Comparison of ENCODE assay signal across 8 mouse cellular contexts in the genomic region with DNA sequence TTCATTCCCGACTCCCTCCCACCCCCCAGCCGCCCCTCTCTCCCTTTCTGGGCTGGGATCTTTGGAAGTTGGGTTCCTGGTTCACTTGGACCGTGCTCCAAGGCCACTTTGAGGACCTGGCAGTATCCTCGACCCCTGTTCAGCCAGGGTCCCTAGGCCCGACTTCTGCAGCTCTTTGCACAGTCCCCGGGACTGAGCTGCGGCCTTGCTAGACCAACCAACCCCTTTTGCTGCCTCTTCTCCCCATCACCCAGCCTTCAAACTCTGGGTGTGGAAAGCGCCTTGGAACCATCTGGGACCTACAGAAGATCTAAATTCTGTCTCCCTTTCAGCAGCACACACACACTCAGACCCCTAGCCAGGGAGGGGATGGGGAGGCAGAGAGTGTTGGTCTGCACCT. TPM values are rescaled to one million over a fixed set of nuclear protein-coding genes. Genes with fewer than 3 reads are reported as not detected.
A peak's percentile ranks its signal among the peaks of the same experiment; 100 is the strongest.
DNase-seq lines count a peak whose midpoint lies in the region; ATAC-seq lines count a peak whose summit lies in the region.

No protein-coding gene starts in this region.

- DNase-seq in lung, postnatal 10 days = no peak
- no peak for DNase-seq in embryo, embryonic 9.5 days (ENCODE audit: extremely low spot score)
- DNase-seq in gastrocnemius, postnatal 36 days = no peak
- no peak for DNase-seq in adrenal gland, postnatal 10 days

- no peaks in the 10 kb centered on the region for H3K27me3 ChIP-seq in lung, embryonic 16.5 days (ENCODE audit: control insufficient read depth, insufficient read depth, low read depth, low read length)
- H3K27me3 ChIP-seq in embryonic facial prominence, embryonic 13.5 days = no peaks in the 10 kb centered on the region
- no peaks in the 10 kb centered on the region for H3K27me3 ChIP-seq in intestine, embryonic 15.5 days (replicated peaks)
- H3K27me3 ChIP-seq in neural tube, embryonic 13.5 days = no peaks in the 10 kb centered on the region

- intact Hi-C loops in gastrocnemius, postnatal 36 days (cut with DNase I) = no loop called here

- peak overlapping the region; percentile 58 for H3K27ac ChIP-seq in lung, embryonic 16.5 days (ENCODE audit: low read length)
- peak overlapping the region; percentile 72 for H3K27ac ChIP-seq in embryonic facial prominence, embryonic 13.5 days
- peak overlapping the region; percentile 72 for H3K27ac ChIP-seq in intestine, embryonic 15.5 days
- H3K27ac ChIP-seq in neural tube, embryonic 13.5 days (replicated peaks) = peak overlapping the region; percentile 77

- H3K4me1 ChIP-seq in lung, embryonic 16.5 days (replicated peaks; ENCODE audit: control insufficient read depth, insufficient read depth, low read length) = peaks cover 16% of the 10 kb centered on the region
- H3K4me1 ChIP-seq in embryonic facial prominence, embryonic 13.5 days = peaks cover 24% of the 10 kb centered on the region
- H3K4me1 ChIP-seq in intestine, embryonic 15.5 days (replicated peaks) = peaks cover 18% of the 10 kb centered on the region
- H3K4me1 ChIP-seq in neural tube, embryonic 13.5 days (replicated peaks) = peaks cover 23% of the 10 kb centered on the region

- peak; percentile 33 for ATAC-seq in lung, embryonic 16.5 days (ENCODE audit: low read depth)
- no peak for ATAC-seq in embryonic facial prominence, embryonic 13.5 days (ENCODE audit: insufficient number of reproducible peaks, insufficient read depth, low FRiP score, low TSS enrichment, low read depth)
- peak; percentile 55; the same call in 1 of the 2 replicates for ATAC-seq in intestine, embryonic 15.5 days
- ATAC-seq in neural tube, embryonic 13.5 days (ENCODE audit: low read depth) = peak; percentile 5

- H3K9me3 ChIP-seq in lung, embryonic 16.5 days (ENCODE audit: control insufficient read depth, low read length) = no peaks in the 10 kb centered on the region
- no peaks in the 10 kb centered on the region for H3K9me3 ChIP-seq in embryonic facial prominence, embryonic 13.5 days
- no peaks in the 10 kb centered on the region for H3K9me3 ChIP-seq in intestine, embryonic 15.5 days
- H3K9me3 ChIP-seq in neural tube, embryonic 13.5 days = no peaks in the 10 kb centered on the region

- H3K9ac ChIP-seq in lung, embryonic 16.5 days (ENCODE audit: low read length) = peak overlapping the region; percentile 95
- peak overlapping the region; percentile 89 for H3K9ac ChIP-seq in embryonic facial prominence, embryonic 13.5 days
- H3K9ac ChIP-seq in intestine, embryonic 15.5 days = peak overlapping the region; percentile 91
- H3K9ac ChIP-seq in neural tube, embryonic 13.5 days = peak overlapping the region; percentile 94

- under 1% methylated on average over 7 of the region's 8 CpGs for WGBS in lung, embryonic 16.5 days
- WGBS in embryonic facial prominence, embryonic 13.5 days = 6% methylated on average over 6 of the region's 8 CpGs
- WGBS in intestine, embryonic 15.5 days = under 1% methylated on average over 7 of the region's 8 CpGs
- WGBS in neural tube, embryonic 13.5 days = 7% methylated on average over 8 of the region's 8 CpGs

- H3K36me3 ChIP-seq in lung, embryonic 16.5 days (ENCODE audit: control insufficient read depth, insufficient read depth, low read length) = peaks cover 17% of the 10 kb centered on the region
- H3K36me3 ChIP-seq in embryonic facial prominence, embryonic 13.5 days = peaks cover 43% of the 10 kb centered on the region
- peaks cover 9% of the 10 kb centered on the region for H3K36me3 ChIP-seq in intestine, embryonic 15.5 days
- H3K36me3 ChIP-seq in neural tube, embryonic 13.5 days = peaks cover 37% of the 10 kb centered on the region

- peak overlapping the region; percentile 80 for H3K4me2 ChIP-seq in lung, embryonic 16.5 days (ENCODE audit: low read depth, low read length)
- peak overlapping the region; percentile 89 for H3K4me2 ChIP-seq in embryonic facial prominence, embryonic 13.5 days
- H3K4me2 ChIP-seq in intestine, embryonic 15.5 days (replicated peaks) = peak overlapping the region; percentile 82
- peak overlapping the region; percentile 94 for H3K4me2 ChIP-seq in neural tube, embryonic 13.5 days

- H3K4me3 ChIP-seq in lung, embryonic 16.5 days (ENCODE audit: low read length) = peak overlapping the region; percentile 84
- peak overlapping the region; percentile 87 for H3K4me3 ChIP-seq in embryonic facial prominence, embryonic 13.5 days
- peak overlapping the region; percentile 91 for H3K4me3 ChIP-seq in intestine, embryonic 15.5 days (replicated peaks)
- H3K4me3 ChIP-seq in neural tube, embryonic 13.5 days = peak overlapping the region; percentile 91

RNA-seq across cellular contexts. Expression of a gene that starts 0.4 kb away (rescaled TPM):
- polyA plus RNA-seq in lung, embryonic 16.5 days (2015; fragmentation: Nextera tagmentation; extraction: Ambion mirVana) = 174 and 184 TPM in 2 replicates
- polyA plus RNA-seq in embryonic facial prominence, embryonic 13.5 days (2015; fragmentation: Nextera tagmentation; extraction: Ambion mirVana) = 129 and 150 TPM in 2 replicates
- 207 and 214 TPM in 2 replicates for polyA plus RNA-seq in intestine, embryonic 15.5 days (2015; fragmentation: Nextera tagmentation; extraction: Ambion mirVana)
- polyA plus RNA-seq in neural tube, embryonic 13.5 days (2015; fragmentation: Nextera tagmentation; extraction: Ambion mirVana) = 119 and 120 TPM in 2 replicates
- total RNA-seq in gastrocnemius, postnatal 36 days (2021) = 10 to 100 TPM; 13.9 to 15.3 TPM
- total RNA-seq in adrenal gland, postnatal 10 days (2021) = 100 to 1,000 TPM; 185 to 193 TPM

RNA-seq across cellular contexts. Expression of a gene that starts 4.6 kb away (rescaled TPM):
- 4.6 and 14.2 TPM in 2 replicates for polyA plus RNA-seq in lung, embryonic 16.5 days (2015; fragmentation: Nextera tagmentation; extraction: Ambion mirVana)
- polyA plus RNA-seq in embryonic facial prominence, embryonic 13.5 days (2015; fragmentation: Nextera tagmentation; extraction: Ambion mirVana) = 2.8 and 3.0 TPM in 2 replicates
- 3.9 and 5.4 TPM in 2 replicates for polyA plus RNA-seq in intestine, embryonic 15.5 days (2015; fragmentation: Nextera tagmentation; extraction: Ambion mirVana)
- polyA plus RNA-seq in neural tube, embryonic 13.5 days (2015; fragmentation: Nextera tagmentation; extraction: Ambion mirVana) = 0.54 and 1.2 TPM in 2 replicates
- 1 to 10 TPM in 1 of 2 experiments, under 1 TPM in 1; 0.86 to 1.8 TPM for total RNA-seq in gastrocnemius, postnatal 36 days (2021)
- total RNA-seq in adrenal gland, postnatal 10 days (2021) = 10 to 100 TPM; 11.5 to 14.0 TPM

RNA-seq across cellular contexts. Expression of a gene that starts 5.0 kb away (rescaled TPM):
- polyA plus RNA-seq in lung, embryonic 16.5 days (2015; fragmentation: Nextera tagmentation; extraction: Ambion mirVana) = 0.16 TPM in 1 of 2 replicates, not detected in the other
- not detected in 2 replicates for polyA plus RNA-seq in embryonic facial prominence, embryonic 13.5 days (2015; fragmentation: Nextera tagmentation; extraction: Ambion mirVana)
- polyA plus RNA-seq in intestine, embryonic 15.5 days (2015; fragmentation: Nextera tagmentation; extraction: Ambion mirVana) = 0.09 and 0.19 TPM in 2 replicates
- 0.14 TPM in 2 replicates for polyA plus RNA-seq in neural tube, embryonic 13.5 days (2015; fragmentation: Nextera tagmentation; extraction: Ambion mirVana)
- not detected for total RNA-seq in gastrocnemius, postnatal 36 days (2021)
- 1 to 10 TPM in 1 of 2 experiments, under 1 TPM in 1; 0.69 to 1.9 TPM for total RNA-seq in adrenal gland, postnatal 10 days (2021)

RNA-seq across cellular contexts. Expression of a gene that starts 9.2 kb away (rescaled TPM):
- not detected in 2 replicates for polyA plus RNA-seq in lung, embryonic 16.5 days (2015; fragmentation: Nextera tagmentation; extraction: Ambion mirVana)
- not detected in 2 replicates for polyA plus RNA-seq in embryonic facial prominence, embryonic 13.5 days (2015; fragmentation: Nextera tagmentation; extraction: Ambion mirVana)
- polyA plus RNA-seq in intestine, embryonic 15.5 days (2015; fragmentation: Nextera tagmentation; extraction: Ambion mirVana) = not detected in 2 replicates
- polyA plus RNA-seq in neural tube, embryonic 13.5 days (2015; fragmentation: Nextera tagmentation; extraction: Ambion mirVana) = not detected in 2 replicates
- total RNA-seq in gastrocnemius, postnatal 36 days (2021) = not detected
- total RNA-seq in adrenal gland, postnatal 10 days (2021) = not detected

RNA-seq across cellular contexts. Expression of a gene that starts 14.3 kb away (rescaled TPM):
- 51.6 and 52.7 TPM in 2 replicates for polyA plus RNA-seq in lung, embryonic 16.5 days (2015; fragmentation: Nextera tagmentation; extraction: Ambion mirVana)
- polyA plus RNA-seq in embryonic facial prominence, embryonic 13.5 days (2015; fragmentation: Nextera tagmentation; extraction: Ambion mirVana) = 65.5 and 69.6 TPM in 2 replicates
- 40.7 and 41.9 TPM in 2 replicates for polyA plus RNA-seq in intestine, embryonic 15.5 days (2015; fragmentation: Nextera tagmentation; extraction: Ambion mirVana)
- polyA plus RNA-seq in neural tube, embryonic 13.5 days (2015; fragmentation: Nextera tagmentation; extraction: Ambion mirVana) = 62.7 and 63.6 TPM in 2 replicates
- total RNA-seq in gastrocnemius, postnatal 36 days (2021) = 10 to 100 TPM; 25.2 to 26.8 TPM
- 10 to 100 TPM; 26.5 to 38.2 TPM for total RNA-seq in adrenal gland, postnatal 10 days (2021)
